Mouse (Mus musculus) frontal cortex, postnatal 10 days (tissue): ENCODE results near the gene Hadhb.
A peak's percentile ranks its signal among the peaks of the same experiment; 100 is the strongest.

Source experiments
- DNase-seq, 2 experiments: peaks; one replicate each; pipeline ENCODE4 v3.0.0; 2022; ENCODE audit warnings: low spot score in 2 of 2, mixed read lengths in 1 of 2

Hadhb gene

DNA sequence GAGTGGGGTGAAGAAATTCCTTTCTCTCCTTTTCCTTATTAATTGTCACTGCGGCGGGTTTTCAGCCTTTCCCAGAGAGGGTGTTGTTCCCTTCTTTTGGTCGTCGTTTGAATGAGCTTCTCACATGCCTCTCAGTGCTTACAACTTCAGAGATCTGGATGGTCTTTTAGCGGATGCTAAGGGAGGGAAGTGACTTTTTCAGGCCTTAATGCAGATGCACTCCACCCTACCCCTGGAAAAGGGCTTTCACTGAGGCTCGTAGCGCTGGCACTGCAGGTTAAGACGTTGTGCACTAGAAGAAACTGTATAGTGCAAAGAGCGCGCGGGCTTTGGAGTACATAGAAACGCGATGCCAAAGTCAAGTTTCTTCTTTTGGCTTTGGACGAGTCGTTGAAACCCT, 78.0 kb downstream of the Hadhb start:
- peak in 1 of 2 experiments; percentile 14 for DNase-seq

GRCm38 (mm10) chr5:30233979-30234378, 78.9 kb downstream of the Hadhb start:
- DNase-seq: no peak
